Mouse (Mus musculus): Measurements from ENCODE around the gene Tbx10.
"Not testable (repeated sequence)": the region's sequence is repeated elsewhere in the genome, so short reads cannot be mapped to it uniquely, and the experiment has no call there.

Tbx10 gene

GRCm38 (mm10) chr19:4003641-4004040, 11.1 kb downstream of the Tbx10 start:
- no peak for DNase-seq (ENCODE audit: low spot score in 2 of 2)

- DNase-seq (ENCODE audit: low spot score in 2 of 2), result no peak
Measured at GRCm38 (mm10) chr19:4004331-4004730, 11.8 kb downstream of the Tbx10 start.

GRCm38 (mm10) chr19:4005091-4005490, 12.5 kb downstream of the Tbx10 start:
- no peak for DNase-seq (ENCODE audit: low spot score in 2 of 2)

- no peak for DNase-seq (ENCODE audit: low spot score in 2 of 2)
Measured at GRCm38 (mm10) chr19:4005971-4006370, 13.4 kb downstream of the Tbx10 start.

- no peak for DNase-seq (ENCODE audit: low spot score in 2 of 2)
Measured at GRCm38 (mm10) chr19:4011086-4011485, 18.5 kb downstream of the Tbx10 start.

GRCm38 (mm10) chr19:4012432-4013022, 20.0 kb downstream of the Tbx10 start, which contains the start of gene Ndufv1:
TSS of gene Ndufv1 (minus strand) at chr19:4012806.
- peak; percentile 90 to 93 for DNase-seq (ENCODE audit: low spot score in 2 of 2)

- DNase-seq (ENCODE audit: low spot score in 2 of 2), result no peak
Measured at GRCm38 (mm10) chr19:4013066-4013465, 20.5 kb downstream of the Tbx10 start.

GRCm38 (mm10) chr19:4014802-4015201, 22.2 kb downstream of the Tbx10 start:
- no peak for DNase-seq (ENCODE audit: low spot score in 2 of 2)

GRCm38 (mm10) chr19:4015635-4016034, 23.1 kb downstream of the Tbx10 start:
- no peak for DNase-seq (ENCODE audit: low spot score in 2 of 2)

GRCm38 (mm10) chr19:4017921-4018587, 25.5 kb downstream of the Tbx10 start:
- no peak for DNase-seq (ENCODE audit: low spot score in 2 of 2)

GRCm38 (mm10) chr19:4018743-4019583, 26.4 kb downstream of the Tbx10 start:
- peak in 1 of 2 experiments; percentile 73 for DNase-seq (ENCODE audit: low spot score in 2 of 2)

GRCm38 (mm10) chr19:4023185-4023584, 30.6 kb downstream of the Tbx10 start:
- no peak for DNase-seq (ENCODE audit: low spot score in 2 of 2)

GRCm38 (mm10) chr19:4027576-4027975, 35.0 kb downstream of the Tbx10 start:
- DNase-seq (ENCODE audit: low spot score in 2 of 2), result no peak

- no peak for DNase-seq (ENCODE audit: low spot score in 2 of 2)
Measured at GRCm38 (mm10) chr19:4032668-4033067, 40.1 kb downstream of the Tbx10 start.

- no peak for DNase-seq (ENCODE audit: low spot score in 2 of 2)
Measured at GRCm38 (mm10) chr19:4033298-4033697, 40.7 kb downstream of the Tbx10 start.

GRCm38 (mm10) chr19:4033742-4034141, 41.2 kb downstream of the Tbx10 start:
- DNase-seq (ENCODE audit: low spot score in 2 of 2), result no peak

GRCm38 (mm10) chr19:4036327-4037045, 43.9 kb downstream of the Tbx10 start:
- DNase-seq (ENCODE audit: low spot score in 2 of 2), result no peak

- not testable (repeated sequence) for DNase-seq (ENCODE audit: low spot score in 2 of 2)
Measured at GRCm38 (mm10) chr19:4037154-4037787, 44.7 kb downstream of the Tbx10 start.

GRCm38 (mm10) chr19:4037788-4038232, 45.3 kb downstream of the Tbx10 start, which contains the start of gene Gstp1:
TSS of gene Gstp1 (minus strand) at chr19:4037985.
- peak; percentile 58 to 69 for DNase-seq (ENCODE audit: low spot score in 2 of 2)

- DNase-seq (ENCODE audit: low spot score in 2 of 2), result not testable (repeated sequence)
Measured at GRCm38 (mm10) chr19:4040941-4041340, 48.4 kb downstream of the Tbx10 start.

GRCm38 (mm10) chr19:4041500-4041899, 48.9 kb downstream of the Tbx10 start:
- DNase-seq (ENCODE audit: low spot score in 2 of 2), result not testable (repeated sequence)

All from cerebellum, postnatal 4 days (tissue).